Mouse (Mus musculus) limb, embryonic 15.5 days (tissue): ENCODE measurements around the gene Il12a. TPM values are rescaled to one million over a fixed set of nuclear protein-coding genes. Genes with fewer than 3 reads are reported as not detected.
"Not testable (repeated sequence)": the region's sequence is repeated elsewhere in the genome, so short reads cannot be mapped to it uniquely, and the experiment has no call there.

ENCODE experiments used
- ATAC-seq: fragments of 200-750 bp; cut with Nextera tagmentation; 2 replicates; pipeline ENCODE4 v1.8.0; 2017; ENCODE audit warnings: low read depth, moderate TSS enrichment; ENCODE audit not compliant: insufficient number of reproducible peaks, low FRiP score, low TSS enrichment
- H3K27ac ChIP-seq: fragments of 300-500 bp; sonication (generic); 2 replicates; pipeline ENCODE4 v1.5.1; 2015; ENCODE audit warnings: moderate library complexity, mild to moderate bottlenecking, inconsistent platforms
- H3K27me3 ChIP-seq: fragments of 300-500 bp; sonication (generic); 2 replicates; pipeline ENCODE4 v1.6.1; 2015; ENCODE audit warnings: inconsistent platforms
- H3K36me3 ChIP-seq: fragments of 300-500 bp; sonication (generic); 2 replicates; pipeline ENCODE4 v1.6.1; 2015; ENCODE audit warnings: inconsistent platforms
- H3K4me1 ChIP-seq: fragments of 300-500 bp; sonication (generic); 2 replicates; pipeline ENCODE4 v1.6.1; 2015; ENCODE audit warnings: inconsistent platforms
- H3K4me2 ChIP-seq: fragments of 300-500 bp; sonication (generic); 2 replicates; pipeline ENCODE4 v1.6.1; 2015; ENCODE audit warnings: mild to moderate bottlenecking, inconsistent platforms
- H3K4me3 ChIP-seq: fragments of 300-500 bp; sonication (generic); 2 replicates; pipeline ENCODE4 v1.5.1; 2015; ENCODE audit warnings: mild to moderate bottlenecking, inconsistent platforms
- H3K9ac ChIP-seq: fragments of 300-500 bp; sonication (generic); 2 replicates; pipeline ENCODE4 v1.6.1; 2015; ENCODE audit warnings: inconsistent platforms
- H3K9me3 ChIP-seq: fragments of 300-500 bp; sonication (generic); 2 replicates; pipeline ENCODE4 v1.6.1; 2016; ENCODE audit warnings: inconsistent platforms
- WGBS: fragments of 180-500 bp; shearing (Covaris S2); methylation state at CpG from one replicate; pipeline ENCODE4 v1.1.7; 2015; 5-methylcytosine and 5-hydroxymethylcytosine counted together
- polyA plus RNA-seq: library from polyadenylated mRNA; unstranded; fragments of >200 nt; fragmentation: Nextera tagmentation; extraction: Ambion mirVana; gene quantifications from 2 replicates; pipeline ENCODE4 v1.2.1, GENCODE M21; 2015

Il12a gene
- polyA plus RNA-seq, 1 experiment from 2014 or later, result 0.19 TPM

DNA sequence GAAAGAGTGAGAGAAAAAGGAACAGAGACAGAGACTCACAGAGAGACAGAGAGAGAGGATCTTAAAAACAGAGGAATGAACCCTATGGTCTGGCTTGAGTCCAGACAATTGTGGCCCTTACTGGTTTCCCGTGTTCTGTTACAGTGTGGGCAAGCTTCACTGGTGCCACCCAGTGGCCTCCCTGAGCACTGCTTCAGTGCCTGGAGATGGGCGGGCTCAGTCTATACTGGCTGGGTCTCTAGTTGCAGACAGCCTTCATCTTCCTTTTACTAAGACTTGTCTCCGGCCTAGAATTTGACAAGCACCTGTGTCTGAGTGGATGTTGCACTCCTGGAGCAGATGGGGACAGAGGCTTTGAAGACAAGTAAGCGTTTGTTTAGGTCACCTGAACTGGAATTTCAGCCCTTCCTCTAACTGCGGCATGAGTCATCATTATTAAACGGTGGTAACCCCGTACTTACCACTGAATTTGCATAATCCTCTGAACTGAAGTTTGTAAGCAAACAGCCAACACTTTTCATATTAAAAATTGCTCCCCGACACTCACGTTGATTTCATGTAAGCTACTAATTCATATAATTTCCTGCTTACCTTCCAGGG, 18.9 kb downstream of the Il12a start:
- no peaks in the 10 kb centered on the region for H3K36me3 ChIP-seq
- 0 out of 2 replicates have a peak, but pooled peaks cover 3% of the 10 kb centered on the region for H3K27me3 ChIP-seq
- no peaks in the 10 kb centered on the region for H3K4me1 ChIP-seq
- H3K4me3 ChIP-seq, result no peak overlapping the region
- H3K4me2 ChIP-seq, result no peak overlapping the region
- H3K9me3 ChIP-seq, result no peaks in the 10 kb centered on the region
- 51% methylated on average over 9 of the region's 9 CpGs for WGBS
- no peak overlapping the region for H3K9ac ChIP-seq
- no peak overlapping the region for H3K27ac ChIP-seq
- no peak for ATAC-seq

DNA sequence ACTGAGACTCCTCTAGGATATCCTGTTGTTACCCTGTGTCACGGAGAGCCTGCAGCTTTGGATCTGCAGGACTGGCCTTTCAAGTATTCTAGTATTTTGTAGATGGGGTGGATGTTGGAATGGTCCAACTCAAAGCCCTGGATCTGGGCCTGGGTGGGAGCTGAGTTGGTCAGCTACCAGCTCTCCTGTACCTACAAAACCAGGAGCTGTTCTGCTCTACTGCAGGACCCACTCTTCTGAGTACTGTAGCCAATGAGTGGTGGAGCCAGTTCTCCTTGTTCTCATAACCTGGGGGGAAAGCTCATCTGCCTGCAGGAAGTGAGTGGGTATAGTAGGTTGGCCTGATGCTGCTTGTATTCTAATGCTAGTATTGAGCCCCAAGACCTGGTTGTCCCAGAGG, 20.0 kb downstream of the Il12a start:
- Histone ChIP-seq H3K9me3 (no peaks in the 10 kb centered on the region), H3K27me3 (0 out of 2 replicates have a peak, but pooled peaks cover 3% of the 10 kb centered on the region), H3K4me3 (no peak overlapping the region), H3K27ac (no peak overlapping the region), H3K4me1 (no peaks in the 10 kb centered on the region), H3K4me2 (no peak overlapping the region), H3K9ac (no peak overlapping the region), H3K36me3 (no peaks in the 10 kb centered on the region)
- WGBS, result 83% methylated on average over 1 of the region's 1 CpGs
- no peak for ATAC-seq

DNA sequence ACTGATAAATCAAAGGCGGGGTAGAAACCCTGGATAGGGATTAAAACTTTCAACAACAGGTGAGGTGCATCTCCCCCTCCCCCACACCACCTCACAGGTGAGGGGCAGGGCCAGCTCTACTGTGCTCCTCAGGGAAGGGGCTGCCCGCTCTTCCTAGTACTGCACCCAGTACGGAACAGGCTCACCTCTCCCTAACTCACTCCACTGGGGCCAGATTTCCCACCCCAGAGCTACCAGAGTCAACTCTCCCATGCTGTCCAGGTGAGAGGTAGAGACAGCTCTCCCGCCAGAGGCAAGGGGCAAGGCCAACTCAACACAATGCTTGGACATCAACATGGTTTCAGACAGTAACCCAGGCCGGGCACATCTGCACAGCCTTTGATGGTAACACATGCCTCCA, 21.1 kb downstream of the Il12a start:
- no peaks in the 10 kb centered on the region for H3K36me3 ChIP-seq
- H3K27me3 ChIP-seq, result 0 out of 2 replicates have a peak, but pooled peaks cover 3% of the 10 kb centered on the region
- H3K4me2 ChIP-seq, result no peak overlapping the region
- no peaks in the 10 kb centered on the region for H3K4me1 ChIP-seq
- no peak overlapping the region for H3K4me3 ChIP-seq
- WGBS, result 79% methylated on average over 5 of the region's 5 CpGs
- H3K27ac ChIP-seq, result no peak overlapping the region
- H3K9me3 ChIP-seq, result no peaks in the 10 kb centered on the region
- no peak overlapping the region for H3K9ac ChIP-seq
- no peak for ATAC-seq

DNA sequence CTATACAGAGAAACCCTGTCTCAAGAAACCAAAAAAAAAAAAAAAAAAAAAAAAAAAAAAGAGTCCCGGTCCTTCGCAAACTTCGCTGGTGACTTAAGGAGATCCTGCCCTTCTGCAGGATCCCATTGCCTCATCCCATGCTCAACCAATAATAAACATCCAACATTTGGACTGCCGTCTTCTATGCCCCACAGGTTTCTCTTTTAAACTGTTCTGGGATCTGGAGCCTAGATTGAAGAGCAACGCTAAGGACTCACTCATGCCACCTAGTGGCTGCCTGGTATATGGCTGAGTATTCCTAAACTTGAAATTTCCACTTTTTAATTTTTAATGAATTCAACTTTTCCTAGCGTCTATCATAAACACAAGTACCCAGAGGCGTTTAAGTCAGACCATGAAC, 23.1 kb downstream of the Il12a start:
- Histone ChIP-seq H3K4me2 (0 out of 2 replicates have a peak overlapping the region, but pooled peaks have one; percentile 10), H3K9me3 (no peaks in the 10 kb centered on the region), H3K4me1 (peaks cover 2% of the 10 kb centered on the region; the same call in 1 of the 2 replicates), H3K36me3 (no peaks in the 10 kb centered on the region), H3K9ac (no peak overlapping the region), H3K4me3 (no peak overlapping the region), H3K27me3 (no peaks in the 10 kb centered on the region), H3K27ac (no peak overlapping the region)
- 9% methylated on average over 7 of the region's 7 CpGs for WGBS
- no peak for ATAC-seq

- not testable (repeated sequence) for ATAC-seq, H3K9ac ChIP-seq, H3K4me1 ChIP-seq, H3K4me2 ChIP-seq, H3K36me3 ChIP-seq, H3K27ac ChIP-seq, H3K4me3 ChIP-seq, H3K27me3 ChIP-seq, H3K9me3 ChIP-seq
- WGBS, result 44% methylated on average over 5 of the region's 5 CpGs
Observed at GRCm38 (mm10) chr3:68717346-68717745, 26.9 kb downstream of the Il12a start.

GRCm38 (mm10) chr3:68719229-68719819, 28.9 kb downstream of the Il12a start:
- 48% methylated on average over 8 of the region's 8 CpGs for WGBS
- no peak overlapping the region for H3K4me3 ChIP-seq
- peaks cover 2% of the 10 kb centered on the region; the same call in 1 of the 2 replicates for H3K4me1 ChIP-seq
- no peaks in the 10 kb centered on the region for H3K36me3 ChIP-seq
- H3K9me3 ChIP-seq, result no peaks in the 10 kb centered on the region
- no peak overlapping the region for H3K4me2 ChIP-seq
- H3K27me3 ChIP-seq, result no peaks in the 10 kb centered on the region
- H3K27ac ChIP-seq, result no peak overlapping the region
- no peak overlapping the region for H3K9ac ChIP-seq
- ATAC-seq, result no peak

DNA sequence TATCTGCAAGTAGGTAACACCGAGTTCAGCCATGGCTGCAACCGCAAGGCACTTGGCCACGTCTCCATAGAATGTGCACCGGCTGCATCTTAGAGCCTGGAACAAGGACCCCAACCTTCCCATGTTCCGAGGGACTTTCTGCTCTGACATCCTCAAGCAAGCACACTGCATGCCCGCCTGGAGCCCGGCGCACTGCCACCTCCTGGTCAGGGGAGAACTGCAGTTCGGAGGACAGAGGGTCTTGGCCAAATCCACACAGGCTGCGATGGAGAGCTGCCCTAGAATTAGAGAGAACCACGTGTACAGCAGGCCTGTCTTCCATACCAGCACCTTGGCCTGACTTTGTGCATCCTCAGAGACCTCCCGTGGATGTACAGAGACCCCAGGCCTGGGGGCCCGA, 29.8 kb downstream of the Il12a start:
- no peak overlapping the region for H3K27ac ChIP-seq
- no peak overlapping the region for H3K4me3 ChIP-seq
- no peaks in the 10 kb centered on the region for H3K36me3 ChIP-seq
- no peak overlapping the region for H3K9ac ChIP-seq
- H3K9me3 ChIP-seq, result no peaks in the 10 kb centered on the region
- no peak for ATAC-seq
- H3K4me2 ChIP-seq, result no peak overlapping the region
- WGBS, result 37% methylated on average over 13 of the region's 13 CpGs
- peaks cover 2% of the 10 kb centered on the region; the same call in 1 of the 2 replicates for H3K4me1 ChIP-seq
- H3K27me3 ChIP-seq, result no peaks in the 10 kb centered on the region

GRCm38 (mm10) chr3:68741955-68742354, 51.5 kb downstream of the Il12a start:
- H3K27ac ChIP-seq, result no peak overlapping the region
- WGBS, result 59% methylated on average over 7 of the region's 7 CpGs
- no peak overlapping the region for H3K4me3 ChIP-seq
- no peaks in the 10 kb centered on the region for H3K36me3 ChIP-seq
- H3K9ac ChIP-seq, result no peak overlapping the region
- no peak overlapping the region for H3K4me2 ChIP-seq
- no peak for ATAC-seq
- H3K27me3 ChIP-seq, result no peaks in the 10 kb centered on the region
- no peaks in the 10 kb centered on the region for H3K9me3 ChIP-seq
- H3K4me1 ChIP-seq, result no peaks in the 10 kb centered on the region

DNA sequence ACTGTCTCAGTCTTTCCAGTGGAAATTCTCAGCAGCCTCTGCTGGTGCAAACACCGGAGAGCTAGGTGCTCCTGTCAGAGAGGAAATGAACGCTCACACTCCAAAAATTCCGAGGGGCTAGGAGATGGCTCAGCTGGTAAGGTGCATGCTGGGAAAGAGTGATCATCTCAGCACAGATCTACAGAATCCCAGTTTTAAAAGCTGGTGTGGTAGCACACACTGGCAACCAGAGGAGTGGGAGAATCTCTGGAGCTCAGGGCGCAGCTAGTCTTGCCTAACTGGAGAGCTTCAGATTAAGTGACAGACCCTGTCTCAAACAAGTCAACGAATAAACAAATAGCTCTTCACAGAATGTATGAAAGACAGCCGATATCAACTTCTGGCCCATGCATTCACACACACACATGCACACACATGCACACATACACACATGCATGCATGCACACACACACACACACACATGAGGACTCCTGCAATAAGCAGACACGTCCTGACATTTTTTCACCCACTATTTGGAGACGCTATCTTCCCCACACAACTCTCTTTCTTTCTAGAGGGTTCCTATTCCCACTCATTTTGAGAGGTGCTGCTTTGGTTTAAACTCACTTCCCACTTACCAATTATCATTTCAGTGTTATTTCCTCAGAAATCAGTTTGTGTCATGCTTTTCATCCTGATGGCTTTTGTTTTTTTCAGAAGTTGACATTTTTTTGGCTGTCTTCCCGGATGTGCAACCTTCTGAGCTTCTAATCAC, 52.5 kb downstream of the Il12a start:
- no peak overlapping the region for H3K4me2 ChIP-seq
- H3K9ac ChIP-seq, result no peak overlapping the region
- no peak for ATAC-seq
- no peak overlapping the region for H3K4me3 ChIP-seq
- WGBS, result 80% methylated on average over 9 of the region's 9 CpGs
- no peaks in the 10 kb centered on the region for H3K9me3 ChIP-seq
- H3K4me1 ChIP-seq, result no peaks in the 10 kb centered on the region
- no peak overlapping the region for H3K27ac ChIP-seq
- no peaks in the 10 kb centered on the region for H3K36me3 ChIP-seq
- no peaks in the 10 kb centered on the region for H3K27me3 ChIP-seq

DNA sequence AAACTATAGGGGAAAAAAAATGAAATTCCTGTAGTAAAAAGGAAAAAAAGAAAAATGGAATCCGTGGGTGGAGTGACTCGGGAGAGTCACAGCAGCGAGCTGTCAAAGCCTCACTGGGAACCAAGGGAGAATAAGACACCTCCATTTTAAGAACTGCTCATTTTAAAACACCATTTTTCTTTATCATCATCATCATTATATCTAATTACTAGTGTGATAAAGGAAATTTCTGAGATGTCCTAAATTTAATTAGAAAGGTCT, 53.0 kb downstream of the Il12a start:
- Histone ChIP-seq H3K36me3 (no peaks in the 10 kb centered on the region), H3K4me1 (no peaks in the 10 kb centered on the region), H3K27me3 (no peaks in the 10 kb centered on the region), H3K4me2 (no peak overlapping the region), H3K9me3 (no peaks in the 10 kb centered on the region), H3K4me3 (no peak overlapping the region), H3K9ac (no peak overlapping the region), H3K27ac (no peak overlapping the region)
- 61% methylated on average over 3 of the region's 3 CpGs for WGBS
- ATAC-seq, result no peak

DNA sequence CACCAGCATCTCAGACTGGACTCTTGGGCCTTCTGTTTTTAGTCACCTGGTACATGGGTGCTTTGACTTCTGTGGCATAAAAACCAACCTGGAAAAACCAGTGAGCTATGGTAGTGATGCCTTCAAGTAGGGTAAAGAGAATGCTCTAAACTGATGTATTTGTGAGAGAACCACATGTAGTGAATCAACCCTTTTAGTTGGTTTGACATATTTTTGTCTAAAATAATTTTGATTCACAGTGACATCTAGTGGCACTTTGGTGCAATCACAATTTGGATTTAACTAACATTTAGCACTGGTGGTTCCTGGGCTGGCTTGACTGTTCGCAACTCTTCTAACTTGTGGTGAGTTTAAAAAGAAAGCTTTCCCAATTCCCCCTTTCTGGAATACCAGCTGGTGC, 53.7 kb downstream of the Il12a start:
- no peaks in the 10 kb centered on the region for H3K27me3 ChIP-seq
- no peaks in the 10 kb centered on the region for H3K4me1 ChIP-seq
- no peak overlapping the region for H3K27ac ChIP-seq
- no peak overlapping the region for H3K4me3 ChIP-seq
- H3K4me2 ChIP-seq, result no peak overlapping the region
- WGBS, result 89% methylated on average over 1 of the region's 1 CpGs
- ATAC-seq, result no peak
- H3K9ac ChIP-seq, result no peak overlapping the region
- no peaks in the 10 kb centered on the region for H3K36me3 ChIP-seq
- no peaks in the 10 kb centered on the region for H3K9me3 ChIP-seq

DNA sequence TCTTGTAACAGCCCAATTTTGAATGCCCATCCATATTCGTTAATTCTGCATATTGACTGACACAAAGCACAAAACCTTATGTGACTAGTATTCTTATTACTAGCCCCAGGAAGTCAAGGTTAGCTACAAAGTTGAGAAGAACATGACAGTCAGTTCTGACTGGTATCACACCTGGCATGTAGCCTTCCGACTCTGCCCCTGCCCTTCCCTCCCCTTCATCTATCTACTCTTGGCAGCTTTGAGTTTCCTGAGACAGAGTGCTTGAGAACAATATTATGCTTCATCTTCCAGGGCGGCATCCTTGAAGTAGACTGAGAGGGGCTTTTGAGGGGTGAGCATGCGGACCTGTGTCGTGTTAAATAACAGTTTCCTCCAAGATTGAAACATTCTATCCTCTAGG, 54.6 kb downstream of the Il12a start:
- Histone ChIP-seq H3K9me3 (no peaks in the 10 kb centered on the region), H3K4me3 (no peak overlapping the region), H3K4me1 (no peaks in the 10 kb centered on the region), H3K9ac (no peak overlapping the region), H3K27me3 (no peaks in the 10 kb centered on the region), H3K36me3 (no peaks in the 10 kb centered on the region), H3K27ac (no peak overlapping the region), H3K4me2 (no peak overlapping the region)
- no peak for ATAC-seq
- WGBS, result 83% methylated on average over 5 of the region's 5 CpGs
